Mouse (Mus musculus) heart, adult 2 months (tissue): ENCODE data around the gene Fkbpl.

Source experiments
- EP300 ChIP-seq: fragments of 200-500 bp; IDR thresholded peaks from 2 replicates; pipeline ENCODE4 v1.6.1; 2011; ENCODE audit warnings: low read depth, low read length, control low read depth; ENCODE audit not compliant: insufficient read depth
- POLR2A ChIP-seq: fragments of 200-500 bp; IDR thresholded peaks from 2 replicates; pipeline ENCODE4 v1.6.1; 2011; ENCODE audit warnings: mild to moderate bottlenecking, low read depth, low read length, control low read depth; ENCODE audit not compliant: insufficient read depth

DNA sequence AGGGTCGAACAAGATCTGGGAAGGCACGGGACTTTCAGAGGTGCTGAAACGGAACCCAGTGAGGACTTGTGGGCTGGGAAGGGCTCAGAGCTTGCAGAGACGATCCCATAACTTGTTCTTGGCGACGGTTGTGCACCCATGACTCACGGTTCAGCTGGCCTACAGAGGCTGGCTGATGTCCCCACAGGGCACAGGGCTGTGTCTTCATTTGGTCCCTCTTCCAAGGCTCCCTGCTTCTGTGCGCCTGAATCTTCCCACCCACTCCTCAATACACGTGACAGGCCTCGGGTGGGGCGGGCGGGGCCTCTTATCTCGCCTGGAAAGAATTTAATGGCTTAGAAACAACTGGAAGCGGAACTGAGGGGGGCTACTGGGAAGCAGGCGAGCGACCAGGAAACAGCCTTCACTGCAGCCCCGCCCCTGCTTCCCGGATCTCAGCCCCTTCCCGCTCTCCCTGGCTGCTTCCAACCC is 16.6 kb downstream of the Fkbpl start:
- TF ChIP-seq EP300 (peak; percentile 57; the same call in 1 of the 2 replicates), POLR2A (peak; percentile 69; the same call in 1 of the 2 replicates)
